Mouse (Mus musculus) naive thymus-derived CD4-positive, alpha-beta T cell, adult 2 months (primary cell): ENCODE measurements around the gene Prr14.
"Not testable (repeated sequence)": the region's sequence is repeated elsewhere in the genome, so short reads cannot be mapped to it uniquely, and the experiment has no call there.

Experiments used
- DNase-seq: peaks from one replicate; pipeline ENCODE4 v3.0.0-alpha.2; 2011; ENCODE audit warnings: low read depth

Gene Prr14

DNA sequence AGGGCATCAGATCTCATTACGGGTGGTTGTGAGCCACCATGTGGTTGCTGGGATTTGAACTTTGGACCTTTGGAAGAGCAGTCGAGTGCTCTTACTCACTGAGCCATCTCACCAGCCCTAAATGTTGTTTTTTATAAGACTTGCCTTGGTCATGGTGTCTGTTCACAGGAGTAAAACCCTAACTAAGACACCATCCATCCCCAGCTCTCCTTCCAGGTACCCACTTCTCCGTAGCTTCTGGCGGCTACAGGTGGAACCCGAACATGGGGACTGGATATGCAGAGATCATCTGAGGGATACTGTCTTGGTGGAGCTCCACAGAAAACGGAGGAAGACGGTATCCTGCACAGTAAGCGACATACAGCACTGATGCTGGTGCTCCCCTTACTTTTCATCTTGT lies at the start of gene Prr14:
Gene Prr14, plus strand, starts transcription at position 301 of the 400 bp plus-strand sequence.
- not testable (repeated sequence) for DNase-seq

DNA sequence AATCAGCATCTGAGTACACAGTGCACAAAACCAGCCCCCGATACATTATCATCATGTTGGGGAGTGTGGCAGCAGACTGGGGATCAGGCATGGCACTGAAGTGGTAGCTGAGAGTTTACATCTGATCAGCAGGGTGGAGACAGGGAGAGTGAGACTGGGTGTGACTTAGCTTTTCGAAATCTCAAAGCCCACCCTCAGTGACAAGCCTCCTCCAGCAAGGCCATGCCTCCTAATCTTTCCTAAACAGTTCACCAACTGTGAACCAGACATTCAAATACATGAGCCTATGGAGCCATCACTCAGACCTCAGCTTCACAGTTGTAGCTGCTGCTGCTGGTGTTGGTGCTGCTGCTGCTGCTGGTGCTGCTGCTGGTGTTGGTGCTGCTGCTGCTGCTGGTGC lies 48.0 kb upstream of the Prr14 start:
- DNase-seq: no peak

DNA sequence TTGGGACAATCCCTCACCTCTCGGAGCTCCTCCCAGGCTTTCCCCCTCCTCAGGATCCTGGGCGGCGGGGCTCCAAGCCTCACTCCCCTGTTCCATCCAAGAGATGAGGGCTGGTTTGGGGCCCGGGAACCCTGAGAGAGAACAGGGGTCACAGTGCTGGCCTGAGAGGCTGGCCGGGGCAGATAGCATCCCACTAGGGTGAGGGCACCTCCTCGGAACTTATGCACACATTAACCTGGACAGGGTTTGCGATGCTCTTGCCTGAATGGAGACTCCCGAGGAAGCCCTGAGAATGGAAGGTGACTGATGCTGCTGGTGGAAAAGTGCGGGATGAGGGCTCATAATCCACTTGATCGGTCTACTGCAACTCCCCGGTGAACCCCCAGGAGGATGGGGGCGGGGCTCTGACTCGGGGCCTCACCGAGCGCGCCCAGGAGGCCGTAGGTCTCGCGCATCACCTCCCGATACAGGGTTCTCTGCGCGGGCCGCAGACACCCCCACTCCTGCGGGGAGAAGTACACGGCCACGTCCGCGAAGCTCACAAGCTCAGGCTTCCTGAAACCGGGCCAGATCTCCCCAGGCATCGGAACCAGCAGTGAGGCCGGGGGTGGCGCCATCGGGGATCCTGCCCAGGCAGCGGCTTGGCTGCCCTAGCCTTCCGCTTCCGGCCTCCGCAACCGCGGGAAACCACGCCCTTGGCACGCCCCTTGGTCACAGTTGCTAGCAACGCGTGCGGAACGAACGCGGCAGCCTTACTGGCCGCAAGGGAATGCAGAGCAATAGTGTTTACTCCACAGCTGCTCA lies 37.8 kb upstream of the Prr14 start, which contains the start of gene Zfp688:
Gene Zfp688, minus strand, starts transcription at position 681 of the 804 bp plus-strand sequence.
- peak; percentile 98 for DNase-seq

DNA sequence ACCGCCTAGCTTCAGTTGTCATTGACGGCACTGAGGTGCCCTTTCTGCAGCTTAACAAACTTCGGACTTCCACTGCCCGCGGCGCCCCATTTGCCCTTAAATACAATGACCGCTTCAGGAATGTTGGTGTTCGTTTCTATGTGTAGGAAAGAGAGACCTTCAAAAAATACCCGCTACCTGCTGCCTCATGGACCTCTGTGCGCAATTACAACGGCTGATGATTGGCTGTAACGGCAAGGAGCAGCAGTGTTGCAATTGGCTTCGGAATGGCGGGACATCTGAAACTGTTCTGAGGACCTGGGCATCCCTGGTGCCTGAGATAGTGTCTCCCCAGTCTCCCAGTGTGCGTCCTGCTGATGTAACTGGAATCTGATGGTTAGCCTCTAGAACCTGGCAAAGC lies 37.2 kb upstream of the Prr14 start:
- no peak for DNase-seq

DNA sequence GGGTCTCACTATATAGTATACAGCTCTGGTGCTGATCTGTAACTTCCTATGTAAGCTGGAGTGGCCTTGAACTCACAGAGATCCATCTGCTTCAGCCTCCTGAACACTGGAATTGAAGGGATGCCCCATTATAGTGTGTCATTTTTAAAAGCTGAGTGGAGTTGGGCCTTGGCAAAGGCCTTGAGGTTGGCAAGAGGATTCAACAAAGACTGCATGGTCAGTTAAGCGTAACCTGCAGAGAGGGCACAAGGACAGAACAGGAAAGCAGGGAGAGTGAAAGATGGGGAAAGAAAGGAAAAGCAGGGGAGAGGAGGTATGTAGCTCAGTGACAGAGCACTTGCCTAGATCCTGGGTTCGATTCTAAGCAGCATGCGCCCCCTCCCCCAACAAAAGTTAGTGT lies 34.1 kb upstream of the Prr14 start:
- DNase-seq: no peak

DNA sequence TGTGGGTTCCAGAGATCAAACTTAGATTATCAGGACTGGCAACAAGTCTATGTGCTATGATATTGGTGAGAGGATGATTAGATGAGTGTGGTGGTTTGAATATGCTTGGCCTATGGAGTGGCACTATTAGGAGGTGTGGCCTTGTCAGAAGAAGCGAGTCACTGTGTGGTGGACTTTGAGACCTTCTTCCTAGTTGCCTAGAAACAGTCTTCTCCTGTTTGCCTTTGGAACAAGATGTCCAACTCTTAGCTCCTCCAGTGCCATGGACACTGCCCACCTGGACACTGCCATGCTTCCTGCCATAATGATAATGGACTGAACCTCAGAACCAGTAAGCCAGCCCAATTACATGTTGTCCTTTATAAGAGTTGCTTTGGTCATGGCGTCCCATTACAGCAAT lies 33.5 kb upstream of the Prr14 start:
- no peak for DNase-seq

DNA sequence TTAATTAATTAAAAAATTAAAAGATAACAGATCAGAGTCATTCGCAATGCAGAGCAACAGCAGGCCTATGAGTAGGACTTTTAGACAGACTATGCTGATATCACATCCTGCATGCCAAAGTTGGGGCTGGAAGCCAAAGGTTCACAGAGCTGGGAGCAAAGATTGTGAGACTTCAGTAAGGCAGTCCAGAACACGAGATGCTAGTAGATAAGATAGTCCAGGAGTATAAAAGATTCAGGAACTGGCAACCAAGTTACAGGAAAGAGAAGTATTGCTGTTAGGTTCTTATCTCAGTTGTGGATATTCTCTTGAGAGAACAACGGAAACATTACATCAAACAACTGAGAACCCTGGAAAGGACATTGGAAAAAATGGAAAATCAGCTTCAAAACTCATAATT lies 33.1 kb upstream of the Prr14 start:
- DNase-seq: no peak

DNA sequence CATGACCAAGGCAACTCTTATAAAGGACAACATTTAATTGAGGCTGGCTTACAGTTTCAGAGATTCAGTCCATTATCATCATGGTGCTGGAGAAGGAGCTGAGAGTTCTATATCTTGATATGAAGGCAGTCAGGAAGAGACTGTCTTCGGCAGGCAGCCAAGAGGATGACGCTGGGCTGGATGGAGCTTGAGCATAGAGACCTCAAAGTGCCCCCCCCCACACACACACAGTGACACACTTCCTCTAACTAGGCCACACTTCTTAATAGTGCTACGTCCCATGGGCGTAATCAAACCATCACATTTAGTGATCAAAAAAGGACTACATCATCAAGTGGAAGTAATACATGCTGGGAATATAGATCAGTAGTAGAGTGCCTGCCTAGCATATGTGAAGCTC lies 24.2 kb upstream of the Prr14 start:
- DNase-seq: no peak

DNA sequence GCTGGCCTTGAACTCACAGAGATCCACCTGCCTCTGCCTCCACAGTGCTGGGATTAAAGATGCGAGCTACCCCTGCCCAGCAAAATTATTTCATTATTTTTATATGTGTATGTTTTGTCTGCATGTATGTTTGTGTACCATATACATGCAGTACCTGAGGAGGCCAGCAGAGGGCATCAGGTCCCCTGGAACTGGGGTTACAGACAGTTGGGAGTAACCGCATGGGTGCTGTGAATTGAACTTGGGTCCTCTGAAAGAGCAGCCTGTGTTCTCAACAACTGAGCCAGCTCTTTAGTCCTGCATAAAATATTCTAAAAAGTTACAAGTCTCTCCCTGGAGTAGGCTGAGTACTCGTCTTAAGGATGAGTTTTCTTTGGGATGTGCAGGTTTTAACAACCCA lies 21.7 kb upstream of the Prr14 start:
- peak; percentile 60 for DNase-seq

DNA sequence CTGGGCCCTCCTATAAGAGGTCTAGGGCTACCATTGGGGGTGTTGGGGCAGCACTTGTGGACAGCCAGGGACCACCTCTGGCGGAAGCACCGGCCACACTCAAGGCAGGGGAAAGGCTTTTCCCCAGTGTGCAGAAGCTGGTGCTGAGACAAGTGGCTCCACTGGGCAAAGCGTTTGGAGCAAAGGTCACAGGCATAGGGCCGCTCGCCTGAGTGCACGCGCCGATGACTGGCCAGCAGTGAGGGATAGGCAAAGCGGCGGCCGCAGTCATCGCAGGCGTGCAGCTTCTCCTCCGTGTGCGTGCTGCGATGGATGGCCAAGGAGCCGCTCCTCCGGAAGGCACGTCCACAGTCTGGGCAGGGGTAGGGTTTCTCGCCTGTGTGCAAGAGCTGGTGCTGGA lies 15.4 kb upstream of the Prr14 start:
- no peak for DNase-seq

DNA sequence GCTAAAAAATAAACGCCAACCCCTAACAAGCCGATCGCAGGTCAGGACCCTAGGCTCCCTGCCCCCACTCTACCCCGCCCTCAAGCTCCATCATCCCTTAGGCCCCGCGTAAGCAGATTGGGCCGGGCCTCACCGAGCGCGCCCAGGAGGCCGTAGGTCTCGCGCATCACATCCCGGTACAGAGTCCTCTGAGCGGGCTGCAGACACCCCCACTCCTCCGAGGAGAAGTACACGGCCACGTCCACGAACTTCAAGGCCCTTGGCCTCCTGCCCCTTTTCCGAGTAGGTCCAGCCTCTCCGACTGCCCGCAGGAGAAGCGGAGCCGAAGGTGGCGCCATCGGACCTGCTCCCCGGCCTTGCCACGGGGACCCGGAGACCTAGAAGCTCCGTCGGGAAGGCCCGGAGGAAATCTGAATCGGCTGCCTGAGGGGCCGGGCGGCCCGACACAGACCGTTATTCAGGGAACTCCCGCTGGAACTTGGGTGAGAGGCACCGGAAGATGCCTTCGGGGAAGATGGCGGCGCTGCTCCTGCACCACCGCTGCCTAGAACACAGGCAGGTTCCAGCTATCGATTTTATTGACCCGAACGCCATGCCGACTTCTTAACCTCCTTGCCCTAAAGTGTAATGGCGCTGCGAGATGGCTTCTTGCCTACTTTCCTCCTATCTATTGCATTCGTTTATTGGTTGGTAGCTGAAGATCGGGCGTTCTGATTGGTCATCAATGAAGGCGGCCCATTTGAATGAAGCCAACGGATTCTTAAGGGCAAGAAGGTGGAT lies 10.7 kb upstream of the Prr14 start, which contains the start of gene Zfp689:
Gene Zfp689, minus strand, starts transcription at position 638 of the 780 bp plus-strand sequence.
- peak; percentile 98 for DNase-seq

DNA sequence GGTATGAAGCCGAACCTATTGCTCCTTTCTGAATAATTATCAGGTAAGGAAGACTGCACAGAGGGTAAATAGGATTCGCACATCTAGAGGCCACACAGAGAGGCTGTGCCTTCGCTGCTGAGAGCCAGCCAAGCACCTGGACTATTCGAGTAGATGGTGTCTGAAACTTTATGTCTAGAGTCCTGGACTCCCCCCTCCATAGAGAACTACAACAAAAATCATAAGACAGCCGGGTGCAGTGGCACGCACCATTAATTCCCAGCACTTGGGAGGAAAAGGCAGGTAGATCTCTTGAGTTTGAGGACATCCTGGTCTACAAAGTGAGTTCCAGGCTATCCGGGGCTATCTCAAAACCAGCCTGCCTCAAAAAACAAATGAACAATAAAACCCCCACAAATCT lies 9.4 kb upstream of the Prr14 start:
- no peak for DNase-seq

DNA sequence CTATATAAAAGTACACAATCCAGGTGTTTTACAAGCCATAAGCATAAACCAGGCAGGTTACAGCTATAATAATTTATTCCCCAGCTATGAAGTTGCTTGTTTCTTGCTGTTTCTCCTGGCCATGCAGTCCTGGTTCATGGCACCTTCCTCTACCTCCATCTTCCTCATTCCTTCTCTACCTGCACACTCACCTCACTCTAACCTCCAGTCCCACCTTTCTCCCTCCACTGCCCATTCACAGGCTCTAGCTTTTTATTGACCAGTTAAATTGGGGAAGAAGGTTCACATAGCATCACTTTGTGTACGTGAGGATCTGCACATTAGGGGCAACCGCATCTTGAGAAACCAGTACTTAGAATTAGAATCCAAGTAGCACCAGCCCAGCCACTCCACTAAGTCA lies 6.4 kb upstream of the Prr14 start:
- no peak for DNase-seq

DNA sequence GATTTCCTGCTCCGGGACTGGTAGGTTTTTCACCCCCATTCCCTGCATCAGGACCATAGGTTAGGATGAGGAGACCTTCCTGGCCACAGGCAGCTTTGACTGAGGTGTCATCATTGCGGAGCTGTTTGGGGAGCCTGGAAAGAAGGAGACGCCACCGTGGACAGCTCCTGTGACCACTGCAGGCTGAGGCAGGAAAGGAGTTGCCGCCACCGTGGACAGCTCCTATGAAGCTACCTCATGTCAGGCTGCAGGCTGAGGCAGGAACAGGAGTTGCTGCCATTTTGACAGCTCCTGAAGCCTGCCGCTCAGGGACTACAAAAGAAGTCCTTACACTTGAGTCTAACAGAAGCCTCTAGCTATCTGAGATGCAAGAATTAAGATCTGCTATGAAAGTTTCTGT lies 4.5 kb upstream of the Prr14 start:
- no peak for DNase-seq

DNA sequence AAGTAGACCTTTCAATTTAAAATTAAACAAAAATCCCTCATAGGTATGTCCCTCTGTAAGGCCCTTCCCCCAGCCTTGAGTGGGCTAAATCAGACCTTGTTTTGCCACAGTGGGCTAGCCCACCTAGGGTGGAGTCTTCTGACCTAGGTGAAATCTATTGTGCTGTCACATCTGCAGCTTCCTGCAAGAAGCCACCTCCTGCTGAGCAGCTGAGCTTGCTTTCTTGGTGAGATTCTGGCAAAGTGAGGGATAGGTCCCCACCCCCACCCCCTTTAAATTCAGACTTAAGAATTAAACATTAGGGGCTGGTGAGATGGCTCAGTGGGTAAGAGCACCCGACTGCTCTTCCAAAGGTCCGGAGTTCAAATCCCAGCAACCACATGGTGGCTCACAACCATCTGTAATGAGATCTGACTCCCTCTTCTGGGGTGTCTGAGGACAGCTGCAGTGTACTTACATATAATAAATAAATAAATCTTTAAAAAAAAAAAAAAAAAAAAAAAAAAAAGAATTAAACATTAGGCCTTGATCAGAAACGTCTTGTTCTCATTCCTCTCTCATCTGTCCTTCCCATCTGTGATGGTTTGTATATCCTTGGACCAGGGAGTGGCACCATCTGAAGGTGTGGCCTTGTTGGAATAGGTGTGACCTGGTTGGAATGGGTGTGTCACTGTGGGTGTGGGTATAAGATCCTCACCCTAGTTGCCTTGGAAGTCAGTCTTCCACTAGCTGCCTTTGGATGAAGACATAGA lies 864 bp upstream of the Prr14 start:
- DNase-seq: not testable (repeated sequence)

DNA sequence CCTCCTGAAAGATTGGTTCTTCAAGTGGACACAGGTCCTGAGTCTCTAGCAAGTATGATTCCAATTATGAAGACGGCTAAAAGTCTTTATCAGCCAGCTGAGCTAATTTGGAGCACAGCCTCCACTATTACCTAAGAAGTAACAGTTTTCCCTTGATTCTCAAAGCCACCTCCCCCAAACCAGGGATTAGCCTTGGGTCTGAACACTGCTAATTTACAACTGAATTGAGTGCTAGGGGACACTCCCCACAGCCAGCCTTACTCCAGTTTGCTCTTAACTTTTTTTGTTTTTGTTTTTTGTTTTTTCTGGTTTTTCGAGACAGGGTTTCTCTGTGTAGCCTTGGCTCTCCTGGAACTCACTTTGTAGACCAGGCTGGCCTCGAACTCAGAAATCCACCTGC lies 5.8 kb downstream of the Prr14 start:
- DNase-seq: no peak

DNA sequence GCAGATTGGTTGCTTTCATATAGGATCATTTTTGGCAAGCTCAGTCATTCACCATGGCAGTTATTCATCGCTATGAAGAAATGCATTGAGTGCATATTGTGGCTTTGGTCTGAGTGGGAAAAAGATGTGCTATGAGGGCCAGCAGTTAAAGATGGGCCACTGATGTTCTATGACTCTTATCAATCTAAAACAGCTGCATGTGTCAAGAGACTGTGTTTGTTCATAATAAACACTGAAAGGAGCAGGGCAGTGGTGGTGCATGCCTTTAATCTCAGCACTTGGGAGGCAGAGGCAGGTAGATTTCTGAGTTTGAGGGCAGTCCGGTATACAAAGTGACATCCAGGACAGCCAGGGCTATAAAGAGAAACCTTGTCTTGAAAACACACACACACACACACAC lies 6.3 kb downstream of the Prr14 start:
- DNase-seq: not testable (repeated sequence)

DNA sequence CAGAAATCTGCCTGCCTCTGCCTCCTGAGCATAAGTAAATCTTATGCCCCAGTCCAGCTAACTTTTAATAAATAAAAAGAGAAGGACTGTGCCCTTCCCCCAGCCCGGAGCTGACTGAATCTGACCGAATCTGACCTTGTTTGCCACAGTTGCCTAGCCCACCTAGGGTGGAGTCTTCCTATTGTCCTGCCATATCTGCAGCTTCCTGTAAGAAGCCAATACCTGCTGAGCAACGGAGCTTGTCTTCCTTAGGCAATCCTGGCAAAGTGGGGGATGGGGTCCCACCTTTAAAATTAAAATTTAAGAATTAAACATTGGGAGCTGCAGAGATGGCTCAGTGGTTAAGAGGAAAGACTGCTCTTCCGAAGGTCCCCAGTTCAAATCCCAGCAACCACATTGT lies 7.2 kb downstream of the Prr14 start:
- DNase-seq: no peak

DNA sequence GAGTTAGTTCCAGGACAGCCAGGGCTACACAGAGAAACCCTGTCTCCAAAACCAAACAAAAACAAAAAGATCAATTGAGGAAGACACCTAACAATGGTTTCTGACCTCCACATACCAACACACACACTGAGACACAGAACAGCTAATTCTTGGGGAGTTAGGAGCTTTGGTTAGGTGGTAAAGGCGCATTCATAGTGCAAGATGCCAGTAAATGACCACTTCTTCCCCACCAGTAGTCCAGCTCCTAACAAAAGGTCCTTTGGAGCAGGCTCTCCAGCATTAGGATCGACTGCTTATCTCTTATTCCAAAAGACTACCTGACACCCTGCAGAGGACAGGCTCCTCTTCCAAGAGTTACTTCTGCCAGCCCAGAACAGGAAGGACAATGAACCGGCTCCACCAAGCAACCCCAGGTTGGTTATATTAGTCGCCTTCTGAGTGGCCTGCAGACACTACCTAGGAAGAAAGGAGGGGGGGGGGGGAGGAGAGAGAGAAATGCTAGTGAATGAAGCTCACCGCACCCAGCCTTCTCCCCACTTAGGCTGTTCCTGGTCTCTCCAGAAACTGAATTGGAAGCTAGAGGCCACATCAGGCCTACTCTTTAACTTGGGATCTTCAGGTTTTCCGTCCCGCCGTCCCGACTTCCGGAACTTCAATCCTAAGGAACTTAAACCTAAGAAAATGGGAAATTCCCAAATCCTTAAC lies 10.8 kb downstream of the Prr14 start:
- no peak for DNase-seq

DNA sequence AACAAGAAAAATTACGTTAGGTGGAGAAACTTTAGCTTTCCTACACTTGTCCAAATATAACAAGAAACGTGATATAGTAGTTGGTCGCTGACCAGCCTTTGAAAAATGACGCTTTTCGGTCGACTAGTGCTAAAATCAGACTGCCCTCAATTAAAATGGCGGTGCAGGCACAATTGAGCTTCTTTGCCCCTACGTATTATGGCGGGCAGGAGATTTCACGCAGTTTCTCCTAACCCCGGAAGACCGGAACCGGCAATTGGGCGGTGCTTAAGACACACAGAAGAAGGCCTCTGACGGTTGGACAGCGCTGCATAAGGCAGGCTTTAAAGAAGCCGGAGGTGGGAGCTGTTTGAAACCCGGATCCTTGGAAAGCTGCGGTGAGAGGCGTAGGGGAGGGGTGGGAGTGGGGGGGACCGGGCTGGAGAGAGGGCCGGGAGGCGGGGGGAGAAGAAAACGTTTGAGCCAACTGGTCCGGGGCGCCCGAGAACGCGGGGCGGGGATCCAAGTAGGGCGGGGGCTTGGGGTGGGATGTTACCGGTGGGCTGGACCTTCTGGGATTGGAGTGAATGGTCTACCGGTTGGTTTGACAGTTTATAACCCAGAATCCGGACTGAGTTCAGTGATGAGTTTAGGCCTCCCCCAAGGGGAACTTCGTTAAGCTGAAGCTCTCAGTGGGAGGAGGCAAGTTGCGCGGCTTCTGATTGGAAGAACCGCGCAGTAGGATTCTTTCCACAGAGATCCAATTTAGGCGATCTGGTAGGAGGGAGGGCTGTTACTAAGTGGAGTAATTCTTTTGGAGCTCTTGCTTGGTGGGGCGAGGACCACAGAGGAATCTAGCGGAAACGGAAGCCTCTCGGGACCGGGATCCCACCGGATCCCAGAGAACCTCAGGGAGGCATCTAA lies 11.6 kb downstream of the Prr14 start:
- peak; percentile 94 for DNase-seq

DNA sequence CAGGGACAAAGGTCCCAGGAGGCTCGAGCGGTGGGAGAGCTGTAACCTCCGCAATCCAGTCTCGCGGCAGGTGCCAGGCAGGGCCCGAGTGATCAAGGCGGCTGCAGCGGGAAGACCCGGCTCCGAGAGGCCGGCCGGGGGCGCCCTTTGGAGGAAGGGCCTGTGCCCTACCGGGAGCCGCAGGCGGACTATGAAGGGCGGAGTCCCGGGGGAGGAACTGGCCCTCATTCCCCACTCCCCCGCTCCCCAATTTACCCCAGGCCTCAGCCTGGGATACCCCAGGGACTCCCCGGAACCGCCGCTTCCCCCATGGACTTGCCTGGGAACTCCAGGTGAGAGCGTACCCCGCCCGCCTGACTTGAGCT lies 12.2 kb downstream of the Prr14 start:
- DNase-seq: peak; percentile 43
